Comparison of ENCODE assay signal across 26 mouse cellular contexts in the genomic region with DNA sequence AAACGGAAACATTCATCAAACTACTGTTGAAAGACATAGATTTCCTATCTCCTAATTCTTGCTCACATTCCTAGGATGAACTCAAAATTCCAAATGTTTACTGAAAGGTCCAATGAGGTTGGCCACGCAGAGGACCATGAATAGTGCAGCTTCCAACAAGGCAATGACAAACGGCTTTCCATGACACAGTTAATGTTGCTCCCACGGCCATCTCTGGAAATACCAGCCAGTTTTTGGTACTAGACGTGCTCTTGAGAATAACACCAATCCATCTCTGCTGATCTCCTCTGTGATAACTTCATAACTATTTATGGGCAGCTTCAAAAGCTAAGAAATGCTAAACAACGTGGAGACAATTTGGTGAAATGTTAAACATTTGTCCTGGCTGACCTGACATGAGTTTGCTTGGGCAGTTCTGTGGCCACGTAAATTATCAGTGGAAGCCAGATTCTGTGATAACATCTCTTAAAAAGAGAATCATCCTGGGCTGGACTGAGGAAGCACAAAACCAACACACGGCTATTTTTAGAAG. TPM values are rescaled to one million over a fixed set of nuclear protein-coding genes. Genes with fewer than 3 reads are reported as not detected.
"Had no signal": no experiment of that assay in that cellular context is flagged by ENCODE, and none has a peak within 500 bp of the region (broad histone marks: within the 10 kb centered on the region; RNA-seq: fewer than 3 reads in every experiment).

No protein-coding gene starts in this region.

- H3K36me3 ChIP-seq: kidney, embryonic 15.5 days; limb, embryonic 12.5 days; limb, embryonic 15.5 days; midbrain, embryonic 10.5 days; midbrain, embryonic 13.5 days; neural tube, embryonic 13.5 days; stomach, embryonic 15.5 days had no signal

- H3K9me3 ChIP-seq: kidney, embryonic 15.5 days; limb, embryonic 12.5 days; limb, embryonic 15.5 days; midbrain, embryonic 10.5 days; midbrain, embryonic 13.5 days; neural tube, embryonic 13.5 days; stomach, embryonic 15.5 days had no signal

- H3K27me3 ChIP-seq: kidney, embryonic 15.5 days; limb, embryonic 12.5 days; limb, embryonic 15.5 days; megakaryocyte, embryonic 14.5 days; midbrain, embryonic 13.5 days; neural tube, embryonic 13.5 days; stomach, embryonic 15.5 days had no signal

- H3K4me3 ChIP-seq: kidney, embryonic 15.5 days; left cerebral cortex, adult 2 months; limb, embryonic 12.5 days; limb, embryonic 15.5 days; megakaryocyte, embryonic 14.5 days; midbrain, embryonic 10.5 days; midbrain, embryonic 13.5 days; myocyte; neural tube, embryonic 13.5 days; stomach, embryonic 15.5 days had no signal

- DNase-seq: kidney, adult 11 months; kidney, adult 8-10 months; kidney, postnatal 10 days; kidney, postnatal 36 days; layer of hippocampus, postnatal 36 days; left cerebral cortex, postnatal 4 days; liver, postnatal 0 days; retina, postnatal 1 day; right cerebral cortex, postnatal 25 days; spleen, adult 18-20 months; thymus, postnatal 25 days had no signal

- H3K9ac ChIP-seq: kidney, embryonic 15.5 days; limb, embryonic 12.5 days; limb, embryonic 15.5 days; liver, embryonic 14.5 days; liver, postnatal 0 days; midbrain, embryonic 13.5 days; neural tube, embryonic 13.5 days; stomach, embryonic 15.5 days had no signal

- H3K4me2 ChIP-seq: kidney, embryonic 15.5 days; limb, embryonic 12.5 days; limb, embryonic 15.5 days; liver, embryonic 11.5 days; midbrain, embryonic 13.5 days; neural tube, embryonic 13.5 days; stomach, embryonic 15.5 days had no signal

- H3K4me1 ChIP-seq: kidney, embryonic 15.5 days; limb, embryonic 15.5 days; megakaryocyte, embryonic 14.5 days had no signal

- H3K27ac ChIP-seq: kidney, embryonic 15.5 days; limb, embryonic 12.5 days; limb, embryonic 15.5 days; liver, embryonic 14.5 days; midbrain, embryonic 10.5 days; midbrain, embryonic 13.5 days; neural tube, embryonic 13.5 days; stomach, embryonic 15.5 days had no signal

- ATAC-seq: liver, postnatal 0 days; midbrain, embryonic 13.5 days; midbrain, embryonic 16.5 days had no signal

RNA-seq across cellular contexts. Expression of gene Prickle2, which starts 31.5 kb away (rescaled TPM):
- total RNA-seq: monocyte, adult 5-6 weeks; neutrophil, adult 5-6 weeks had no signal
